Mouse (Mus musculus): ENCODE data around the gene Alg5.

- TF ChIP-seq CTCF (IDR thresholded peaks at IDR 0.05; ENCODE audit: borderline replicate concordance, insufficient read depth, low read length) = no peak
- TF ChIP-seq POLR2A (IDR thresholded peaks at IDR 0.05; ENCODE audit: low read depth, low read length) = no peak
Measured at GRCm38 (mm10) chr3:54708972-54709371, 26.4 kb upstream of the Alg5 start.
